Mouse (Mus musculus) CH12.LX (cell line): ENCODE measurements around the gene Tln2. TPM values are rescaled to one million over a fixed set of nuclear protein-coding genes. Genes with fewer than 3 reads are reported as not detected.

Source experiments
- DNase-seq: peaks from one replicate; pipeline ENCODE4 v3.0.0-alpha.2; 2013; ENCODE audit errors: extremely low read depth
- H3K27ac ChIP-seq: 2 replicates; pipeline ENCODE4 v1.5.1; 2012; ENCODE audit warnings: low read depth, mild to moderate bottlenecking, control low read depth, moderate library complexity; ENCODE audit not compliant: insufficient read depth
- H3K27me3 ChIP-seq: replicated peaks from 2 replicates; pipeline ENCODE3; 2012; ENCODE audit warnings: inconsistent platforms
- H3K36me3 ChIP-seq, 2 experiments: replicated peaks in 1 of 2; 2 replicates each; pipeline versions ENCODE3 to v1.6.1; 2012; ENCODE audit warnings: inconsistent platforms in 1 of 2, low read length in 1 of 2, mild to moderate bottlenecking in 1 of 2, mixed read lengths in 1 of 2, moderate library complexity in 1 of 2; ENCODE audit not compliant: control insufficient read depth in 1 of 2, insufficient read depth in 1 of 2
- H3K4me1 ChIP-seq, 2 experiments: 2 replicates each; pipeline ENCODE4 v1.6.1; 2012; ENCODE audit warnings: inconsistent platforms in 1 of 2, moderate library complexity in 1 of 2; ENCODE audit not compliant: insufficient read depth in 2 of 2, control insufficient read depth in 1 of 2
- H3K4me2 ChIP-seq: 2 replicates; pipeline ENCODE4 v1.6.1; 2012; ENCODE audit warnings: low read depth, mild to moderate bottlenecking, control low read depth; ENCODE audit not compliant: poor library complexity, insufficient read depth, severe bottlenecking
- H3K4me3 ChIP-seq, 3 experiments: fragments of 150-350 bp in 1 of 3; sonication (generic) in 1 of 3; replicated peaks in 1 of 3; 2 replicates each; pipeline versions ENCODE3 to v1.5.1; 2011 to 2012; ENCODE audit warnings: low read depth in 2 of 3, low read length in 2 of 3, mild to moderate bottlenecking in 2 of 3, moderate library complexity in 2 of 3, control low read depth in 1 of 3, improper control_type of control experiment in 1 of 3, inconsistent platforms in 1 of 3, mixed read lengths in 1 of 3; ENCODE audit not compliant: poor library complexity in 1 of 3
- H3K79me2 ChIP-seq: replicated peaks from 2 replicates; pipeline ENCODE4 v1.6.1; 2012; ENCODE audit warnings: mild to moderate bottlenecking, moderate library complexity; ENCODE audit not compliant: control insufficient read depth, poor library complexity, insufficient read depth, severe bottlenecking; ENCODE audit errors: extremely low read depth
- H3K9ac ChIP-seq: 2 replicates; pipeline ENCODE4 v1.6.1; 2012; ENCODE audit warnings: low read depth, mild to moderate bottlenecking, control low read depth, moderate library complexity; ENCODE audit not compliant: insufficient read depth
- H3K9me3 ChIP-seq: replicated peaks from 2 replicates; pipeline ENCODE3; 2012; ENCODE audit warnings: low read length, inconsistent platforms, mixed read lengths
- CHD1 ChIP-seq: IDR thresholded peaks from 2 replicates; pipeline ENCODE4 v1.6.1; 2012; ENCODE audit warnings: low read depth, low read length, improper control_type of control experiment, inconsistent platforms
- CHD2 ChIP-seq: IDR thresholded peaks from 2 replicates; pipeline ENCODE4 v1.6.1; 2011; ENCODE audit warnings: low read length, improper control_type of control experiment
- CTCF ChIP-seq, 2 experiments: IDR thresholded peaks in 1 of 2; conservative IDR thresholded peaks in 1 of 2; 2 replicates each; pipeline ENCODE4 v1.5.1; 2011 to 2012; ENCODE audit warnings: low read depth in 2 of 2, low read length in 2 of 2, improper control_type of control experiment in 1 of 2, inconsistent platforms in 1 of 2, mild to moderate bottlenecking in 1 of 2, moderate library complexity in 1 of 2
- E2F4 ChIP-seq: IDR thresholded peaks from 2 replicates; pipeline ENCODE4 v1.6.1; 2011; ENCODE audit warnings: low read depth, low read length, improper control_type of control experiment; ENCODE audit not compliant: insufficient replicate concordance
- ELF1 ChIP-seq: IDR thresholded peaks from 2 replicates; pipeline ENCODE4 v1.6.1; 2014; ENCODE audit warnings: low read depth, mild to moderate bottlenecking, inconsistent platforms, low read length, improper control_type of control experiment
- EP300 ChIP-seq: IDR thresholded peaks from 2 replicates; pipeline ENCODE4 v1.6.1; 2011; ENCODE audit warnings: low read length, improper control_type of control experiment
- GABPA ChIP-seq: IDR thresholded peaks from 2 replicates; pipeline ENCODE4 v1.6.1; 2012; ENCODE audit warnings: low read depth, low read length, improper control_type of control experiment, inconsistent platforms; ENCODE audit not compliant: insufficient replicate concordance
- IRF4 ChIP-seq: IDR thresholded peaks from 2 replicates; pipeline ENCODE4 v1.6.1; 2014; ENCODE audit warnings: low read depth, mild to moderate bottlenecking, inconsistent platforms, low read length, improper control_type of control experiment
- JUND ChIP-seq: conservative IDR thresholded peaks from 2 replicates; pipeline ENCODE4 v1.6.1; 2011; ENCODE audit warnings: low read depth, low read length, improper control_type of control experiment
- MAX ChIP-seq: IDR thresholded peaks from 2 replicates; pipeline ENCODE4 v1.6.1; 2011; ENCODE audit warnings: low read length, improper control_type of control experiment
- MYC ChIP-seq: IDR thresholded peaks from 2 replicates; pipeline ENCODE4 v1.6.1; 2011; ENCODE audit warnings: low read depth, mild to moderate bottlenecking, improper control_type of control experiment, low read length
- PAX5 ChIP-seq: IDR thresholded peaks from 2 replicates; pipeline ENCODE4 v1.6.1; 2012; ENCODE audit warnings: low read length, inconsistent platforms, mixed read lengths
- POLR2AphosphoS2 ChIP-seq: IDR thresholded peaks from 2 replicates; pipeline ENCODE4 v1.6.1; 2011; ENCODE audit warnings: low read depth, low read length, improper control_type of control experiment
- RAD21 ChIP-seq: IDR thresholded peaks from 2 replicates; pipeline ENCODE4 v1.6.1; 2011; ENCODE audit warnings: low read depth, mild to moderate bottlenecking, low read length, improper control_type of control experiment, moderate library complexity
- SMC3 ChIP-seq: IDR thresholded peaks from 2 replicates; pipeline ENCODE4 v1.6.1; 2011; ENCODE audit warnings: low read depth, low read length, improper control_type of control experiment
- USF1 ChIP-seq: IDR thresholded peaks from 2 replicates; pipeline ENCODE4 v1.6.1; 2014; ENCODE audit warnings: low read depth, mild to moderate bottlenecking, inconsistent platforms, low read length, improper control_type of control experiment
- USF2 ChIP-seq: conservative IDR thresholded peaks from 2 replicates; pipeline ENCODE4 v1.6.1; 2011; ENCODE audit warnings: low read depth, low read length, improper control_type of control experiment
- dilution Hi-C: fragments of 300-500 bp; cut with MboI; formaldehyde crosslinking; loops from 2 replicates; pipeline ENCODE4 v1.14.3; 2020; ENCODE audit warnings: low sequenced_read_pairs; ENCODE audit not compliant: extremely low pct_unique_long_range_greater_than_20kb, extremely low pct_ligation_motif_present
- in situ Hi-C: fragments of 300-500 bp; cut with MboI; formaldehyde crosslinking; loops from 3 replicates; pipeline ENCODE4 v1.14.3; 2019; ENCODE audit warnings: low sequenced_read_pairs, low pct_ligation_motif_present, low pct_unique_long_range_greater_than_20kb, mixed read lengths
- polyA plus RNA-seq: library from polyadenylated mRNA; unstranded; fragments of >175 nt; gene quantifications from 2 replicates; pipeline ENCODE4 v1.2.1, GENCODE M21; 2012; ENCODE audit warnings: low read depth; ENCODE audit not compliant: insufficient read length
- total RNA-seq, 2 experiments: library from RNA; depleted of rRNA; stranded (reverse); fragments of 300-350 nt in 1 of 2; fragments of >200 nt in 1 of 2; gene quantifications; 2 replicates each; pipeline ENCODE4 v1.2.3; 2012 to 2014

Tln2 gene
- total and polyA plus RNA-seq, 3 experiments = 2.6 to 4.4 (median 4.4) TPM

DNA sequence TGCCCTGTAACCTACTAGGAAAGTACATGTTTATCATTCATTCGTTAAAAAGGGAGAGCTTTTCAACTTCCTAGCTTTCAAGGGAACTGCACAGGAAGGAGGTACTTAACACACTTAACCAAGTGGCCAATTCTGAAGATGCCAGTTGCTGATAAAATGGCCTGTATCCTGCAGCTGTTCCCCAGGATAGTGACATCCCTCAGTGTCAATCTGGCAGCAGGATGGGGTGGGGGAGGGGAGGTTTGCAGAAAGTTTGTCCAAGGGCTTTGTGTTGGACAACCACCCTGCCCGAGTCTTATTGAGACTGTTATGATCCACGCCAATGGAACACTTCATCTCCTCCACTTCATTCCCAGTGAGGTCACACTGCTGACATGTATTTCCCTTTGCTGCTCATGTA lies 50.0 kb downstream of the Tln2 start:
- TF ChIP-seq MAX (no peak), PAX5 (no peak), JUND (no peak), MYC (no peak), GABPA (no peak), ELF1 (no peak), USF2 (no peak)
- H3K9ac ChIP-seq = no peak overlapping the region
- H3K4me3 ChIP-seq = no peak overlapping the region
- H3K9me3 ChIP-seq = peaks cover 2% of the 10 kb centered on the region
- dilution Hi-C loops = no loop called here
- in situ Hi-C loops = no loop called here
- no peaks in the 10 kb centered on the region for H3K4me1 ChIP-seq
- no peaks in the 10 kb centered on the region for H3K36me3 ChIP-seq
- no peaks in the 10 kb centered on the region for H3K79me2 ChIP-seq
- no peak overlapping the region for H3K4me2 ChIP-seq
- DNase-seq = no peak
- no peak overlapping the region for H3K27ac ChIP-seq
- H3K27me3 ChIP-seq = no peaks in the 10 kb centered on the region

DNA sequence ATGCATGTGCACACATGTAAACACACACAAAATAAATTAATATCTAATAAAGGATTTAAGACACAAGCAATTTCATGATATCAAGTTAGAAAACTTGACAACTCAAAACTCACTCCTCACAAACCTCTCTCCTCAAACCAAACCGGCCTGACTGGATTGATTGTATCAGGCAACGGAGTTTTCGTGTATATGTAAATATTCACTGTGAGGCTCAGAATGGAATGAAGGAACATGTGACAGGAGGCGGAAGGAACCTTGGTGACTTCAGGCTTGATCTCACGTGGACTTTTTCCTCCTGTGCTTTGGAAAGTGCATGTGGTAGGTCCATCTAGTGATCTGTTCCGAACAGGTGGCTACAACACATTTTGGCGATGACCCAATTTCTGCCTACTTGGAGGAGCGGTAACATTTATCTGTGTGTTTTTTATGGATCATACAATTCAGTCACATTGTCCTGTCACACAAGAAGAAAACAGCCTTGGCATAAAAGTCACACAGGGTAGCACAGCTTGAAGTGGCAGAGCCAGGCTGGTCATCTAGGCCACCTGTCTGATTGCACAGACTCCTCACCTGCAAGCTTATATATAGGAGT lies 54.7 kb downstream of the Tln2 start:
- H3K4me2 ChIP-seq = no peak overlapping the region
- no peak for DNase-seq
- H3K4me1 ChIP-seq = peaks cover 0 to 37% of the 10 kb centered on the region in 2 experiments; a peak in 2 of 4 replicates
- H3K79me2 ChIP-seq = no peaks in the 10 kb centered on the region
- TF ChIP-seq CHD1 (no peak), RAD21 (no peak), CTCF (conservative IDR thresholded peaks at IDR 0.05 in 1 of 2, IDR thresholded peaks at IDR 0.05 in 1 of 2; ENCODE audit: low read depth in 2 of 2, low read length in 2 of 2) (no peak), IRF4 (no peak), EP300 (no peak), POLR2AphosphoS2 (no peak)
- H3K9me3 ChIP-seq = no peaks in the 10 kb centered on the region
- no peak overlapping the region for H3K27ac ChIP-seq
- H3K27me3 ChIP-seq = no peaks in the 10 kb centered on the region
- dilution Hi-C loops = no loop called here
- no peak overlapping the region for H3K4me3 ChIP-seq
- in situ Hi-C loops = no loop called here
- no peak overlapping the region for H3K9ac ChIP-seq
- H3K36me3 ChIP-seq = no peaks in the 10 kb centered on the region

DNA sequence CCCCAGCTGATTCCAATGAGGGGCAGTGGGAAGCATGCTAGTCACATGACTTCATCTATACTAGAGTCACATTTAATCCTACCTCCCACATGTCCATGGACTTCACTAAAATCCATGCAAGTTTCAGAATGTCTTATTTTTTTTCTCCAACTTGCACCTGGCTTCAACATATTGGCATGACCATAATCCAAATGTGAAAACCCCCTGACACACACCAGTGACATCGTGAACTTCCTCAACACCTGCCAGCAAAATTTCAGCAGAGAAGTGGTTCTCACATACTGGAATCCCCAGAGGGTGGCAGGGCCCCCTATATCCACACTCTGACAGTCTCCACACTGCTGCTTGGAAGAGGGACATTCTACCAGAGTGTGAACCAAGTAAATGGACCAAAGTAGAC lies 57.7 kb downstream of the Tln2 start:
- peaks cover 0 to 37% of the 10 kb centered on the region in 2 experiments; a peak in 2 of 4 replicates for H3K4me1 ChIP-seq
- DNase-seq = peak; percentile 41
- H3K4me3 ChIP-seq = no peak overlapping the region
- in situ Hi-C loops (no loop called here), dilution Hi-C loops (no loop called here)
- H3K9ac ChIP-seq = no peak overlapping the region
- no peaks in the 10 kb centered on the region for H3K79me2 ChIP-seq
- H3K4me2 ChIP-seq = no peak overlapping the region
- no peaks in the 10 kb centered on the region for H3K9me3 ChIP-seq
- no peak overlapping the region for H3K27ac ChIP-seq
- no peaks in the 10 kb centered on the region for H3K27me3 ChIP-seq
- TF ChIP-seq EP300 (0 out of 2 replicates have a peak, but pooled peaks have one; percentile 32), CHD2 (no peak), GABPA (no peak), SMC3 (no peak), E2F4 (no peak), USF1 (no peak)
- TF ChIP-seq, all 38 proteins: peak for 1
- H3K36me3 ChIP-seq = no peaks in the 10 kb centered on the region
